Mouse (Mus musculus) midbrain, embryonic 11.5 days (tissue): ENCODE results near the gene Gm13040. TPM values are rescaled to one million over a fixed set of nuclear protein-coding genes. Genes with fewer than 3 reads are reported as not detected.
"Not testable (repeated sequence)": the region's sequence is repeated elsewhere in the genome, so short reads cannot be mapped to it uniquely, and the experiment has no call there.

Experiments
- ATAC-seq: fragments of 200-750 bp; cut with Nextera tagmentation; 2 replicates; pipeline ENCODE4 v1.8.0; 2017; ENCODE audit warnings: moderate TSS enrichment, moderate library complexity; ENCODE audit not compliant: low FRiP score
- DNase-seq: peaks from one replicate; pipeline ENCODE4 v3.0.0; 2015; ENCODE audit warnings: low spot score; ENCODE audit errors: missing footprints
- H3K27ac ChIP-seq: fragments of 300-500 bp; sonication (generic); 2 replicates; pipeline ENCODE4 v1.5.1; 2014; ENCODE audit warnings: low read depth, low read length
- H3K27me3 ChIP-seq: fragments of 300-500 bp; sonication (generic); 2 replicates; pipeline ENCODE4 v1.6.1; 2014; ENCODE audit warnings: mild to moderate bottlenecking, low read length, moderate library complexity, mixed read lengths; ENCODE audit not compliant: control insufficient read depth, insufficient read depth
- H3K36me3 ChIP-seq: fragments of 300-500 bp; sonication (generic); 2 replicates; pipeline ENCODE4 v1.6.1; 2014; ENCODE audit warnings: mild to moderate bottlenecking, low read length, moderate library complexity, mixed read lengths; ENCODE audit not compliant: control insufficient read depth, insufficient read depth
- H3K4me1 ChIP-seq: fragments of 300-500 bp; sonication (generic); 2 replicates; pipeline ENCODE4 v1.6.1; 2014; ENCODE audit warnings: low read length; ENCODE audit not compliant: control insufficient read depth, insufficient read depth
- H3K4me2 ChIP-seq: fragments of 300-500 bp; sonication (generic); 2 replicates; pipeline ENCODE4 v1.6.1; 2014; ENCODE audit warnings: mild to moderate bottlenecking, moderate library complexity
- H3K4me3 ChIP-seq: fragments of 300-500 bp; sonication (generic); 2 replicates; pipeline ENCODE4 v1.5.1; 2014; ENCODE audit warnings: low read depth, low read length
- H3K9ac ChIP-seq: fragments of 300-500 bp; sonication (generic); 2 replicates; pipeline ENCODE4 v1.6.1; 2014; ENCODE audit warnings: low read length
- H3K9me3 ChIP-seq: fragments of 300-500 bp; sonication (generic); 2 replicates; pipeline ENCODE4 v1.6.1; 2016; ENCODE audit warnings: low read length; ENCODE audit not compliant: control insufficient read depth
- WGBS: fragments of 180-500 bp; shearing (Covaris S2); extraction: QIAGEN DNeasy Blood & Tissue Kit; methylation state at CpG from one replicate; pipeline ENCODE4 v1.1.7; 2014; 5-methylcytosine and 5-hydroxymethylcytosine counted together
- polyA plus RNA-seq: library from polyadenylated mRNA; unstranded; fragments of >200 nt; fragmentation: Nextera tagmentation; extraction: Ambion mirVana; gene quantifications from 2 replicates; pipeline ENCODE4 v1.2.1, GENCODE M21; 2014

Gm13040 gene
- not detected in 2 replicates for polyA plus RNA-seq

DNA sequence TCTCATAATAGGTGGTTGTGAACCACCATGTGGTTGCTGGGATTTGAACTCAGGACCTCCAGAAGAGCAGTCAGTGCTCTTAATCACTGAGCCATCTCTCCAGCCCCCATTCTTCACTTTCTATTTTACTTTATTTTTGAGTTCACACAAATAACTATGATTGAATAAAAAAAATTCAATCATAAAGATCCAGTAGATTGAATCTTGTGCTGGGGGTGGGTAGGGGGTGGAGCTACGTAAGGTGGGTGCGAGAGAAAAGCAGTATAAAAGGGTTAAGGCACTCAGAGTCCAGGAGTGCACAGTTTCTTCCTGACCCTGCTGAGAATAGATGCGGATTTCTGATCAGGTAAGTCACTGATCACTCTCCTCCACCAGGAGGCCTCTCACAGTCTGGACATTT lies at the start of gene Gm13040:
Gm13040 (plus strand) TSS at position 301 of the 400 bp plus-strand sequence.
- H3K36me3 ChIP-seq, ATAC-seq, H3K4me3 ChIP-seq, H3K9ac ChIP-seq, DNase-seq, H3K9me3 ChIP-seq, H3K27ac ChIP-seq, H3K27me3 ChIP-seq, H3K4me2 ChIP-seq, H3K4me1 ChIP-seq: not testable (repeated sequence)
- WGBS, result no CpG with 5 or more reads among the region's 3 CpGs

DNA sequence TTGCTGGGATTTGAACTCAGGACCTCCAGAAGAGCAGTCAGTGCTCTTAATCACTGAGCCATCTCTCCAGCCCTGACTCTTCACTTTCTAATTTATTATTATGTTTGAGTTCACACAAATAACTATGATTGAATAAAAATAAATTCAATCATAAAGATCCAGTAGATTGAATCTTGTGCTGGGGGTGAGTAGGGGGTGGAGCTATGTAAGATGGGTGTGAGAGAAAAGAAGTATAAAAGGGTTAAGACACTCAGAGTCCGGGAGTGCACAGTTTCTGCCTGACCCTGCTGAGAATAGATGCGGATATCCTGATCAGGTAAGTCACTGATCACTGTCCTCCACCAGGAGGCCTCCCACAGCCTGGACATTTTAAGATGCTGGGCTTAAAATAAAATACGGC lies 24.7 kb upstream of the Gm13040 start, which contains the start of gene Gm13043:
Gm13043 (plus strand) TSS at position 301 of the 400 bp plus-strand sequence.
- DNase-seq (no peak), ATAC-seq (no peak)
- H3K9me3 ChIP-seq, result no peaks in the 10 kb centered on the region
- no peak within 1 kb of the TSS for H3K4me2 ChIP-seq
- no peak within 1 kb of the TSS for H3K27ac ChIP-seq
- no peak within 1 kb of the TSS for H3K4me3 ChIP-seq
- 83% methylated on average over 3 of the region's 3 CpGs for WGBS
- no peaks in the 10 kb centered on the region for H3K27me3 ChIP-seq
- no peaks in the 10 kb centered on the region for H3K36me3 ChIP-seq
- no peaks in the 10 kb centered on the region for H3K4me1 ChIP-seq
- no peak within 1 kb of the TSS for H3K9ac ChIP-seq

DNA sequence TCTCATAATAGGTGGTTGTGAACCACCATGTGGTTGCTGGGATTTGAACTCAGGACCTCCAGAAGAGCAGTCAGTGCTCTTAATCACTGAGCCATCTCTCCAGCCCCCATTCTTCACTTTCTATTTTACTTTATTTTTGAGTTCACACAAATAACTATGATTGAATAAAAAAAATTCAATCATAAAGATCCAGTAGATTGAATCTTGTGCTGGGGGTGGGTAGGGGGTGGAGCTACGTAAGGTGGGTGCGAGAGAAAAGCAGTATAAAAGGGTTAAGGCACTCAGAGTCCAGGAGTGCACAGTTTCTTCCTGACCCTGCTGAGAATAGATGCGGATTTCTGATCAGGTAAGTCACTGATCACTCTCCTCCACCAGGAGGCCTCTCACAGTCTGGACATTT lies 15.6 kb downstream of the Gm13040 start, which contains the start of the genes BC080695 and Gm13057:
BC080695 (plus strand) TSS at position 301 of the 400 bp plus-strand sequence.
Gm13057 (plus strand) TSS at position 310 of the 400 bp plus-strand sequence.
- H3K4me1 ChIP-seq, H3K27me3 ChIP-seq, H3K9me3 ChIP-seq, H3K27ac ChIP-seq, H3K4me2 ChIP-seq, ATAC-seq, H3K9ac ChIP-seq, H3K36me3 ChIP-seq, DNase-seq, H3K4me3 ChIP-seq: not testable (repeated sequence)
- no CpG with 5 or more reads among the region's 3 CpGs for WGBS

Other genes with a start within 250 kb of the Gm13040 start
- gene Pdpn, start 236.4 kb upstream of the Gm13040 start, polyA plus RNA-seq, result 119 and 125 TPM in 2 replicates
- 0.08 and 0.27 TPM in 2 replicates for gene Lrrc38, start 186.2 kb upstream of the Gm13040 start, polyA plus RNA-seq
- not detected in 2 replicates for gene Pramel1, start 141.5 kb upstream of the Gm13040 start, polyA plus RNA-seq
- 15.6 and 18.6 TPM in 2 replicates for gene Pramef8, start 123.5 kb upstream of the Gm13040 start, polyA plus RNA-seq
- not detected in 2 replicates for gene Oog4, start 85.6 kb upstream of the Gm13040 start, polyA plus RNA-seq
- not detected in 2 replicates for gene Gm13043, start 24.6 kb upstream of the Gm13040 start, polyA plus RNA-seq
- gene BC080695, start 15.7 kb downstream of the Gm13040 start, polyA plus RNA-seq, result not detected in 2 replicates
- not detected in 2 replicates for gene Gm13057, start 15.8 kb downstream of the Gm13040 start, polyA plus RNA-seq
- not detected in 2 replicates for gene Gm13083, start 79.0 kb downstream of the Gm13040 start, polyA plus RNA-seq
- gene Gm13088, start 121.3 kb downstream of the Gm13040 start, polyA plus RNA-seq, result not detected in 2 replicates
- not detected in 2 replicates for gene Gm13089, start 166.8 kb downstream of the Gm13040 start, polyA plus RNA-seq
- gene Gm13078, start 183.5 kb downstream of the Gm13040 start, polyA plus RNA-seq, result not detected in 2 replicates